Mouse (Mus musculus): ENCODE measurements around the gene Tmtc4. TPM values are rescaled to one million over a fixed set of nuclear protein-coding genes. Genes with fewer than 3 reads are reported as not detected.

Tmtc4 gene
- 10 to 100 TPM; 18.3 to 26.8 TPM for total RNA-seq (2021)
- long read RNA-seq, transcript Tmtc4-201 (18 exons, 3,416 nt), result major isoform, 9 of 21 reads
- long read RNA-seq, partial matches to known transcripts, result 2 of 21 reads
- long read RNA-seq, other reads (novel, unspliced or antisense), result 8 of 21 reads

DNA sequence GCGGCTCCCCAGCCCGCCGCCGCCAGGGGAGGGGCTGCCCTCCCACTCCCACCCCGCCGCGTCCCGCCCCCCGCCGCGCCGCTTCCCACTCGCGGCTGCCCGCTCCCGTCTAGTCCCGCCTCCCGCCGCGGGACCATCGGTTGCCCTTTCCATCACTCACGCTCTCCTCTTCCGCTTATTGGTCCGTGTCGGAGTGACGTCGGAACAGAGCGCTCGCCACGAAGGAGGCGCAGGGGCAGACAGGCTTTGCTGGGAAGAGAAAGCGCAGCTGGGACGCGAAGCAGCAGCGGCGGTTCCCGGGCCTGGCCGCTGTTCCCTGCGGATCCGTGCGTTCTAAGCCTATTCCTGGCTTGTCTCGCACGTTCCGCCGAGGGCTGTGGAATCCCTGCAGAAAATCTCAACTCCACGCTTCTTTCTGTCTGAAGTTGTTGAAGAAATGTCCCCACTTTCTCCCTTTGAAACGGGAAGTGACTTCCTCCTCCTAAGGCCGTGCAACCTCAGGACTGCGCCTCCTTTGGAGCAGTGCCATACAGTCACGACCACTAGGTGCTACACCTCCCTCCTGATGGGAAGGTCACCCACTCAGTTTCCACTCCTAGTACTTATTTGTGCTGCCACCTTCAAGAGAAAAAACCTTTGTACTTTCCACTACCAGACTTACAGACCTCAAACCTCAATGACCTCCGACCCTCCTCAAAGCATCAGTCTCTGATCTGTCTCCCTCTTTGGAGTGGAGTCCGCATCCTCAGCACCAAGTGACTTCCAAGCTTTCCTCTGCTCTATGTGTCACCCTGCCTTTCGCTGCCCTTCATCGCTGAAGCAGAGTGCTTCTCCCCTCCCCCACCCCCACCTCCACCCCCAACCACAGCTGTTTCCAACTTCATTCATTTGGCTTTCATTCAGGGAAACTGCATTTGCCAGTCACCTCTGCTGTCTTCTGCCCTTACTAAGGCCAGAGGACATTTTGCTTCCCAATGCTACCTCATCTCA, at the start of gene Tmtc4:
Tmtc4 (minus strand) TSS at position 810 of the 990 bp plus-strand sequence.
- peak; percentile 94 to 95 for DNase-seq (ENCODE audit: low spot score in 2 of 2)

GRCm38 (mm10) chr14:123032435-123032834, 48.6 kb upstream of the Tmtc4 start:
- DNase-seq (ENCODE audit: low spot score in 2 of 2), result no peak

DNA sequence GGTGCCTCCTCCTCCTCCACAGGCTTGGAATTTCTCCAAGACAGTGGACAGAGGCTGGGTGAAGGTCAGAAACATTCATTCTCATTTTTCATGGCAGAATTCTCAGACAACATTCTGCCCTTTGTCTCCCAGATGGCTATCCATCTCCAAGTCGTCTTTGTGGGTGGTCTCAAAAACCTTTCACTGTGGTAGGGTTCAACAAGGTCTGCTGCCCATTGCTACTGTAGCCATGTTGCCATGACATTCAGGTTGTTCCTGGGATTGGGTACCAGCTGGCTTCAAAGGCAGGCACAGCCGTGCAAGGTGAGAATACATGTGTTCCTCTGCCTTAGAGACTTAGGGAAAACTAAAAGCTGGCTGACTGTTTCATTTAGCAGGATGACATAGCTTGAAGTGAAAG, 44.0 kb upstream of the Tmtc4 start:
- no peak for DNase-seq (ENCODE audit: low spot score in 2 of 2)

DNA sequence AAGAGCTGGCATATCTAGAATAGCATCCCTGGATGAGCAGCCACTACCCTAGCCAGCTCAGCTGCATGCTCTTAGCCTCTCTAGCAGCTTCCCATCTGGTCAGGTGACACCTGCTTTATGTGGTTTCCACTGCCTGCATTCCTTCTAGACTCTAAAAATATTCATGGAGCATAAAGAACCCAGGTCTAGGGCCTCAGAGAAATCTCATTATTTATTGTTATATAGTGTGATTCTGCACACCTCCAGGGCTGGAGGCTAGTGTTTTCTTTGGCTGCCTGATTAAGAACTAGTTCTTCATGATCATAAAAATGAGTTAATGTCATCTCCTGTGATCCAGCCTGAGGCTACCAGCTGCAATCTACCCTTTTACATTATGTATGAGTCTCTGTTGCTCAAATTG, 39.1 kb upstream of the Tmtc4 start:
- no peak for DNase-seq (ENCODE audit: low spot score in 2 of 2)

DNA sequence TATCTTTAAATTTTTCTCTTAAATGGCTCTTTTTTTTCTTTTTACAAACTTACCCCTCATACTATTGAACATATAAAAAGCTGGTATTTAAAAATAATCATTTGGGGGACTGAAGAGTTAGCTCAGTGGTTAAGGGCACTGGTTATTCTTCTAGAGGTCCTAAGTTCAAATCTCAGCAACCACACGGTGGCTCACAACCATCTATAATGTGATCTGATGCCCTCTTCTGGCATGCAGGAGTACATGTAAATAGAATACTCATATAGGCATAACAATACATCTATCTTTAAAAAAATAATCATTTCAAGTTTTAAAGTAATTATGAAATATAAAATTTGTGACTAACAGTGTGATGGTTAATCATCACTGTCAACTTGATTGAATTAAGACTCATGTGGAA, 32.5 kb upstream of the Tmtc4 start:
- no peak for DNase-seq (ENCODE audit: low spot score in 2 of 2)

DNA sequence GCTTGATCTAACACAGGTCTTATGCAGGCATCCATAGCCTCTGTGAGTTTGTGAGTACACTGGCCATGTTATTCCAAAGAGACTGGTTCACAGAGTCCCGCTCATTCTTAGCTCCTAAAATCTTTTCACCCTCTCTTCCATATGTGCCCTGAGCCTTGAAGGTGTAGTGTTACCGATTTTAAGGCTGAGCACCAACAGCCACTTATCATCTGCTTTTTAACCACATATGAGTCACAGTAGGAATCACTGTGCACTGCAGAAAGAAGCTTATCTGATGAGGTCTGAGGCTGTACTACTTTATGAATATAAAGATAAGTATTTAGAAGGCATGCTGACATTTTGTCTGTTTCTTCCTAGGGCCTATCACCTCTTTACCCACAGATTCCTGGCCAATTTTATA, 31.9 kb upstream of the Tmtc4 start:
- no peak for DNase-seq (ENCODE audit: low spot score in 2 of 2)

DNA sequence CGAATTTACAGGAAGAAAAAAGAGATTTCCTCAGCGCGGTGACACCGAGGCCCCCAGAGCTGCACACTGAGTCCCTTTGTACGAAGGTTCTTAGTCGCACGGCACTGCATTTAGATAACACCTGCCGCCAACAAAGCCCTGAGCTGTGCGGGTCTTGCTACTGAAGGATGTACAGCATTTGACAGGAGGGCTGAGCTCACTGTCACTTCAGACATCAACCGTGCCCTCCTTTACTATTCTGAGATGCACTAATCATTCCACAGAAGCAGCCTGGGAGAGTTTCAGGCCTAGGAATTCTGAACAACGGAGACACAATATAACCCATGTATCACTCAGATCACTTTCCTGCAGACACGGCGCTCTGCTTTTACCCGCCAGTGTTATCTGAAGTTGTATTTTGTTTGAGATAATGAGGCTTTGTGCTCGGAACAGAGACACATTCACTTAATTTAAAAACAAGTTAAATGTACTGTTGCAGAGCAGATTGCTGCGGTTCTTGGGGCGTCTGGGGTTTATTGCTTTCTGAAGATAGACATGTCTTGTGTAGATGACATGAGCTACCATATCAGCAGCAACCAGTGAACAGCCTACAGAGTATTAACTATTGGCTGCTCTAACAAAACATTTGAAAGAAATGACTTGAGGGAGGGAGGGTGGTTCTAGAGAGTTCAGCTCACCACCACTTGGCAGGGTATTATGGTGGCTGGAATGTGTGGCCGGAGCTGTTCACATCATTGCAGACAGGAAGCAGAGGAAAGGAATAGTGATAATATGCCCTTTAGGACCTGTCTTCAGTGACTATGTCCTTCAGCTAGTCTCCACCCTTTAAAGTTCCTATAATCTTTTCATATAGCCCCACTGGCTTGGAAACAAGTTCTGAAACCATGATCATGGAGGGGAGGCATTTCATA, 25.5 kb upstream of the Tmtc4 start:
- DNase-seq (ENCODE audit: low spot score in 2 of 2), result peak in 1 of 2 experiments; percentile 10

- no peak for DNase-seq (ENCODE audit: low spot score in 2 of 2)
These were observed 24.8 kb upstream of the Tmtc4 start for GRCm38 (mm10) chr14:123008672-123009071.

DNA sequence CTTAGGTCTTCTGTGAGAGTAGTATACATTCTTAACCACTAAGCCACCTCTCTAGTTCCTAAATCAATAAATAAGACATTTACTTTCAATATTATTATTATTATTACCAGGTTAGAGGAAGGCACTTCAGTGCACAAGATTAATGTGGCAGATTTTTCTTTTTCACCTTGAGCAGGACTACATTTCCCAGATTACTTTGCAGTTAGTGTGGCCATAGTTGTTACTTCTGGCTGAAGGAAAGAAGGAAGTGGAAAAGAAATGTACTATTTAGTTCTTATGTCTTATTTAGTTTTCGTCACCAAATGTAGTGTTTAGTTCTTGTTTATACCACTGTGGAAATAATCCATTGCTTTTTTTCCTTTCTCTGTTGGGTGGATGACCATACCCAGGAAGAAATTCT, 19.9 kb upstream of the Tmtc4 start:
- no peak for DNase-seq (ENCODE audit: low spot score in 2 of 2)

GRCm38 (mm10) chr14:123001391-123001790, 17.6 kb upstream of the Tmtc4 start:
- DNase-seq (ENCODE audit: low spot score in 2 of 2), result no peak

- DNase-seq (ENCODE audit: low spot score in 2 of 2), result no peak
These were observed 13.6 kb upstream of the Tmtc4 start for GRCm38 (mm10) chr14:122997465-122997864.

DNA sequence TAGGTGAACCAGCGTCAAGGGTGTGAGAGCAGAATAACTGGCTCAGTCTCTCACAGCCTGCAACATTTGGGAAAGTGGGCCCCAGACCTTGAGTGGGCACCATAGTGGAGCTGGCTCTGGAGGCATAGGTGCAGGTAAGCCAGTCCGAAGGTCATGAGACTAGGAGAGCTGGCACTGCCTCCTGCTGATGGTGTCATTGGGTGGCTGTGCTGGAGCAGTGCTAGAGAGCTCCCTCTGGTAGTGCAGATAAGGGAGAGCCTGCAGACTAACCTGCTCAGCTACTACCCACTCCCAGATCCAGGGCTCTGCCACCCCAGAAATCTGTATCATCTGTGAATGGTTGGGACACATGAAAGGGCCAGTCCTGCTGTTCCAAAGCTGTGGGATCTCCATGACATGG, 10.1 kb upstream of the Tmtc4 start:
- no peak for DNase-seq (ENCODE audit: low spot score in 2 of 2)

GRCm38 (mm10) chr14:122992937-122993336, 9.1 kb upstream of the Tmtc4 start:
- DNase-seq (ENCODE audit: low spot score in 2 of 2), result no peak

DNA sequence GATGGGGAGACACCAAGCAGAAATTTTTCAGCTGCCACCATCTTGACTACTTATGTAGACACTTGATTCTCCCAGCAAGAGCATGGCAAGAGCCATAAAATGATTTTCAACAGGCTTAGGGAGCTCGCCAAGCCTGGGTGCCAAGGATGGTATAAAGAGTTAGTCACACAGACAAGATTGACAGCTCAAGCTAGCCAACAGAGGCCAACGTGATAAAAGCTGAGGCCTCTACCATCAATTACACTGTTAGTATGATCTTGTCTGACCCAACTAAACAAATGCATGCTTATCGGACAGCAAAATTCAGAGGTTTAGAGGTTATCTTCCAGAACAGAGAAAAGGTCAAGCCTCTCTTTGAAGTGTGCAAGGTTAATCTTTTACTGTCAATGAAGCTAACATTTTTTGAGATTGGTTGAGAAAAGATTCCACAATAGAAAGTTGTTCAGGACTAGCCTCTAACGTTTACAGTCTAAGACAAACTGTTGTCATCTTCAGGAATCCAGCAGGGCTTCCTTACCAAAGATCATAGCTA, 6.8 kb upstream of the Tmtc4 start:
- no peak for DNase-seq (ENCODE audit: low spot score in 2 of 2)

GRCm38 (mm10) chr14:122986404-122986803, 2.6 kb upstream of the Tmtc4 start:
- no peak for DNase-seq (ENCODE audit: low spot score in 2 of 2)

DNA sequence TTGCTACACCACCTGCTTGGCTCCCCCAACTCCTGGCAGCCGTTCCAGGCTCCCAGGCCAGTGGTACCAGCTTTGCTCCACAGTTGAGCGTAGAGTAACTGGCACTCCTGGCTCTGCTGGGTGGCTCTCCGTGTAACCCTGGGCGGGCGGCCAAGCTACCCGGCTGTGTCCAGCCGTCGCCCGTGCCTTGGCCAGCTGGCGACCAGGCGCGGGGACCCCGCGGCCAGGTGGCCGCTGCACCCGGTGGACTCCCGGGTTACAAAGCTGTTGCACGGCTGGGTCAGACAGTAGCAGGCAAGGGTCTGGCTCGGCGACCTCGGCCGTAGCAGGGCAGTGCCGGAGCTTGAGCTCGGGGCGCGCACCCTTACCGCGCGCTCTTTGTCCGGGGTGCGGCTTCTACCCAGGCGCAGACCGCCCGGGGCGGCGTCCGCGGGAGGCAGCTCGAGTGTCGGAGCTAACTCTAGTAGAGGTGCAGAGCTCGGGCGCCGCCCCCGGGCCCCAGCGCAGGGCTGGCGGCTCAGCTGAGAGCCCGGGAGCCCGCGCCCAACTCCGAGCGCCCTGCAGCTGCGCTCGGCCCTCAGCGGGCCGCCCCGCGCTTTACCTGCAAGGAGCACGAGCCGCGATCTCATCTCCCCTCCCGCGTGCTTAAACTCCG, 1.1 kb downstream of the Tmtc4 start:
- peak; percentile 24 to 70 for DNase-seq (ENCODE audit: low spot score in 2 of 2)

GRCm38 (mm10) chr14:122981831-122982485, 1.9 kb downstream of the Tmtc4 start:
- DNase-seq (ENCODE audit: low spot score in 2 of 2), result no peak

- DNase-seq (ENCODE audit: low spot score in 2 of 2), result no peak
These were observed 5.0 kb downstream of the Tmtc4 start for GRCm38 (mm10) chr14:122978871-122979270.

DNA sequence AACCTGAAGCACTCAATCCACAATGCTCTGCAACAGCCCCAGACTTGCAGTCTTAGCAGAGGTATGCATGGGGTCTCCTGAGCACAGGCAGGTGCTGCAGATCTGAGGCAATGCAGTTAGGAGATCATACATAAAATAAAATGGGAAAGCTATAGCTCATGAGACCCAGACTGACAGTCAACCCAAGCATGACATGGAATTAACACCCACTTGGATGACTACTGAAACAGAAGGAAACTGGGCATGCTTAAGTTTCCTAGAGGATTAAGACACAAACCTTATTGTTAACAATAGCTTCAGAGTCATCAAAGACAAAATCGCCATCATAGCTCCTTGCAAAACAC, 6.1 kb downstream of the Tmtc4 start:
- no peak for DNase-seq (ENCODE audit: low spot score in 2 of 2)

DNA sequence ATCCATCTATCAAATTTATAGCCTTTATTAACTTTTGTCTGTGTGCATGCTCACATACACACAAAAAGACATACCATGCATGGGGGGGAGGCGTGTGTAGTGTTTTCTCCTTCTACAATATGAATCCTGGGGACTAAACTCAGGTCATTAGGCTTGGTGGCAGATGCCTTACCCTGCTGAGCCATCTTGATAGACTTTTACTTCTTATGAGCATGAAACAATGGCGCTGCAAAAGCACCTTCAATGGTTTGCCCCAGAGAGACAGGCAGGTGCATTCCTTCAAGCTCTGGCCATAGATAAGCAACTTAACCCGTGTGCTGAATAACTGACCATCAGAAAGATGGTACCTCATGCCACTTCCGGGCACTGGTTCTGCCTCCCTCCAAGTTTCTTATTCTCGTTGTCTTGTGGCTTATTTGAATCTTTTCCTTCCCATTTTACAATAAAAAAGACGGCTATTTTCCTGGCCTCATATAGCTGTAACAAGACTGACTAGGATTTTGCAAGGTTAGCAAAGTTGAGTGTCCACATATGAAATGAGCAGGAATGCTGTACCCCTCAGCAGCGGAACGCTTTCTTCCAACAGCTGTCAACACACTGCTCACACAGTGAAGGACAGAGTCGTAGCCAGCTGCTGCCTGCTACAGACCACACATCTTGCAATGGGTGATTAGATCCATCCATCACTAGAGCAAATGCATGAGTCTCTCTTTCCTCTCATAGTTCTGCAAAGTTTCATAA, 6.6 kb downstream of the Tmtc4 start:
- DNase-seq (ENCODE audit: low spot score in 2 of 2), result no peak
